ENCODE assay signal across 15 mouse cellular contexts in genomic region chr13:112239239-112239638, GRCm38 (mm10). TPM values are rescaled to one million over a fixed set of nuclear protein-coding genes. Genes with fewer than 3 reads are reported as not detected.
A peak's percentile ranks its signal among the peaks of the same experiment; 100 is the strongest.
DNase-seq lines count a peak whose midpoint lies in the region.
"Had no signal": no experiment of that assay in that cellular context is flagged by ENCODE, and none has a peak within 500 bp of the region (broad histone marks: within the 10 kb centered on the region; RNA-seq: fewer than 3 reads in every experiment).

No protein-coding gene starts in this region.

- intact Hi-C loops in left cerebral cortex, postnatal 4 days (cut with DNase I) = no loop called here

- DNase-seq in cerebellum, postnatal 10 days = peak; percentile 74 to 78
- no peak for DNase-seq in cerebellum, adult 11 months
- DNase-seq in left cerebral cortex, postnatal 4 days = peak; percentile 31
- no peak for DNase-seq in left cerebral cortex, adult 11 months (ENCODE audit: low spot score)
- DNase-seq: adrenal gland, adult 2 months; adrenal gland, adult 8-10 months; adrenal gland, postnatal 10 days; adrenal gland, postnatal 14 days; adrenal gland, postnatal 25 days; adrenal gland, postnatal 36 days; B cell, adult 2 months; cerebellum, adult 11-12 months; cerebellum, adult 18-20 months; cerebellum, adult 2 months had no signal

RNA-seq across cellular contexts. Expression of gene Ankrd55, which starts 49.0 kb away (rescaled TPM):
- 1 to 10 TPM; 4.7 to 6.5 TPM for total RNA-seq in left cerebral cortex, postnatal 4 days (2021)
- total RNA-seq: MEL had no signal

Comparison
In these comparisons a context has a peak if more than half of its experiments do, and no peak if none do; other contexts are left out.
1. DNase-seq: peak in cerebellum, postnatal 10 days (2 of 2) and left cerebral cortex, postnatal 4 days (single experiment); none in cerebellum, adult 11 months (single experiment) and left cerebral cortex, adult 11 months (single experiment).